Mouse (Mus musculus) frontal cortex, postnatal 36 days (tissue): ENCODE measurements around the gene Lix1l.

Source experiments
- DNase-seq, 2 experiments: peaks; one replicate each; pipeline ENCODE4 v3.0.0; 2022; ENCODE audit warnings: low spot score in 2 of 2

The Lix1l gene

GRCm38 (mm10) chr3:96565105-96565504, 35.8 kb upstream of the Lix1l start:
- DNase-seq, result no peak

GRCm38 (mm10) chr3:96566661-96567450, 34.1 kb upstream of the Lix1l start:
- no peak for DNase-seq

DNA sequence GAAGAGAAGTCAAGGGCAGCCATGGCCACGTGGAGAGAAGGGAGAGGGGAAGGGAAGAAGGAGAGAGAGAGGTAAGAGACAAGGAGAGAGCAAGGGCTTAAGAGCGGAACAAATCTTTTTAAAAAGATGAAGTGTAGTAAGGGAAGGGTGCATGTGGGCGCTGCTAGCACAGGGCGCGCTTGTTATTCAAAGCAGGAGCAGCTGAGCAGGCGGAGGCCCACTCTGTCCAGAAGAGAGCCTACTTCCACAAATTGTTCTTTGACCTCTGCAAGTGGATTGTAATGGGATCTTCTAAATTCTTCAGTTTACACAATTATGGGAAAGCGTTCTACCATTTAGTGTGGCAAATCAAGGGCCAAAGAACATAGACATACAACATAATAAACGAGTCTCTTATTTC, 32.3 kb upstream of the Lix1l start:
- no peak for DNase-seq

DNA sequence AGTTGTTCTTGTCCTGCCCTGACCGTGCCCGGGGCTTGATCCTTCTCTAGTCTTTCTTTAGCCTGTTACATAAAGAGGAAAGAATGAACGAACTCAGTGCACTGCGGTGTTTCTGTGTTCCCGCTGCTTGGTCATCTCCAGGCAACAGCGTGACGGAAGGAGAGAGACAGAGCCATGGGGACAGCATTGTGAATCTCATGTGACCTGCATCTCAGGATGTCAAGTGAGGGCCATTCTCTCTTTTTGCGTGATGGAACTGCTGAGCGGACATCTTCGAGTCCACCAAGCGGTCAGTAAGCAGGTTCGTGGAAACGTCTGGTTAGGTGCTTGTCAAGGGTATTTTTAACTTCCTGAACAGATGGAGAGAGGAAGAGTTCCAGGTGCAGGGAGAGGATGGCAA, 31.4 kb upstream of the Lix1l start:
- DNase-seq, result no peak

GRCm38 (mm10) chr3:96569966-96570605, 30.9 kb upstream of the Lix1l start:
- no peak for DNase-seq

DNA sequence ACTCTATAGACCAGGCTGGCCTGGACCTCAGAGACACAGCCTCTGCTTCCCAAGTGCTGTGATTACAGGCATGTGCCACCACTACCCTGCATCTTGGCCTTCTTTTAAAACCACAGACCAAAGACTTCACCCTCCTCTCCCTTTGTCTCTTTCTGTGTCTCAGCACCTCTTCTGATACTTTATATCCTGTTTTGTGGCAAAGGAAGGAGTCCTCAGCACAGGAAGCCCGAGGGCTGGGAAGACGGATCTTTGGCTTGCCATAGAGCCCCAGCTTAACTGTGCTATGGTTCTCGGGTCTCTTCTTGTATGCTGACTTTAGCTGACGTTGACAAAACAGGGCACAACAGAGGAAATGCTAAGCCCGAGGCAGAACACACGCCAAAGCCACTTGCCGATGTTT, 30.3 kb upstream of the Lix1l start:
- DNase-seq, result no peak

DNA sequence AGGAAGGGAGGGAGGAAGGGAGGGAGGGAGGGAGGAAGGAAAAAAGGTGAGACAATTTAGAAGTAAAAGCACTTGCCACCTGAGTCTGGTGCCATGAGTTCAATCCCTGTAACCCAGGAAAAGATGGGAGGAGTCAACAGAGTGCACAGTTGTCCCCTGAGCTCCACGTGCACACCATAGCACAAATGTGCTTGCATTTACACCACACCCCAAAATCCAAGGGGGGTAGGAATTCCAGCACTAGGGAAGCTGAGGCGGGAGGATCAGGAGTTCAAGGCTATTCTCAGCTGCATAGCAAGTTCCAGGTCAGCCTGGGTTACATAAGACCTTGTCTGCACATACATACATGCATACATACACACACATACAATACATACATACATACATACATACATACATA, 29.6 kb upstream of the Lix1l start:
- no peak for DNase-seq

- no peak for DNase-seq
Measured at GRCm38 (mm10) chr3:96571896-96572698, 28.9 kb upstream of the Lix1l start.

- DNase-seq, result no peak
Measured at GRCm38 (mm10) chr3:96573611-96574511, 27.1 kb upstream of the Lix1l start.

DNA sequence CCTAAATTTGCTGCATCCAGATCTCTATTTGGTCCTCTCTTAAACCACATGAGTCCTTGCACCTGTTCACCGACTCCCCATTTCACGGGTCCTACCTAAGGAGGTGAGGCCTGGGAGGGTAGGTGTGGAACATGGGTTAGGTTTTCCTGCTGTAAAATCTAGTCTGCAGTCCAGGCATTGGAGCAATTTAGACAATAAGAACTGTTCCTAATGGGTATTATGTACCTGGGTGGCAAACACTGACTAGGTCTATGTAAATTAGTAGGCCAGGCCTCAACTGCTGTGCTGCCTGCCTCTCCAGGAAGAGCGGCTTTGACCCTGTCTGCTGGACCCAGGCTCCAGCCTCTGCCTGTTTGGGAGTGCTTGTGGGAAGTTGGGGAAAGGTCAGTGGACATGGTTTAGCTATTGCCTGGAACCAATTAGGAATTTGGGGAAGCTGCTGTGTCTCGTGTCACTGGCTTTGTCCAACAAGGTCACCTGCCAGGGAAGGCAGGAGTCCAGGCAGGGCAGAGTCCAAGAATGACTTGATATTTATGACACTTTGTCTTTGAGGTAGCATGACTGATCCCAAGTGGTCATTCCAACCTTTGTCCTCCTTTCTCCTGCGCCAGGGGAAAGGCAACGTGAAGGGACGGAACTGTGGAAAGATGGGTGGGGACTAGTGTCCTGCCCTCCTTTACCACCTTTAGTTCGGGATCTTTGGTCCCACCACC, 25.5 kb upstream of the Lix1l start:
- no peak for DNase-seq

DNA sequence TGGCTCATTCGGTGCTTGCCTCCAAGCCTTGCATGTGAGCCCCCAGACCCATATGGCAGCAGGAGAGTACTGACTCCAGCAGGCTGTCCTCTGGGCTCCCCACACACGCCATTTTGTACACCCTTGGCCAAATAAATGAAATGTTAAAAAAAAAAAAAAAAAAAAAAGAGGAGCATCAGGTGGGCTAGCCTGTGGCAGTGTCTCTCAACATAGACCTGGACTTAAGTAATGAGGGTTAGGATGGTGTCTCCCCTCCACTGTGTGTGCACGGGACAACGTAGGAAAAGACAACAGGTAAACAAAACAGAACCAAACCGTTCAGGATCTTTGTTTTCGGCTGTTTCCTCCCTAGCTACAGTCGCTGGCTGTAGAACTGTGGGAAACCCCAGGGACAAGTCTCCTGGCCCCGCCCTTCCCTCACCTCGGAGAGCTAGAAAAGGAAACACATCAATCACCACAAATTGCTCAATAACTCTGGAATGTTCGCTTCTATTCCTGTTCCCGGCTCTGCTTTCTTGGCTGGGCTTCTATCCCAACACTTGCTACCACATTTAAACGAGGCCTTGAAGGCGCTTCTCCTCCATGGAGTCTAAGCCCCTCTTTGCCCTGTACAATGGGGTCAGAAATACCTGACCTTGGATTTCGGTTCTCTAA, 24.8 kb upstream of the Lix1l start:
- DNase-seq, result no peak

DNA sequence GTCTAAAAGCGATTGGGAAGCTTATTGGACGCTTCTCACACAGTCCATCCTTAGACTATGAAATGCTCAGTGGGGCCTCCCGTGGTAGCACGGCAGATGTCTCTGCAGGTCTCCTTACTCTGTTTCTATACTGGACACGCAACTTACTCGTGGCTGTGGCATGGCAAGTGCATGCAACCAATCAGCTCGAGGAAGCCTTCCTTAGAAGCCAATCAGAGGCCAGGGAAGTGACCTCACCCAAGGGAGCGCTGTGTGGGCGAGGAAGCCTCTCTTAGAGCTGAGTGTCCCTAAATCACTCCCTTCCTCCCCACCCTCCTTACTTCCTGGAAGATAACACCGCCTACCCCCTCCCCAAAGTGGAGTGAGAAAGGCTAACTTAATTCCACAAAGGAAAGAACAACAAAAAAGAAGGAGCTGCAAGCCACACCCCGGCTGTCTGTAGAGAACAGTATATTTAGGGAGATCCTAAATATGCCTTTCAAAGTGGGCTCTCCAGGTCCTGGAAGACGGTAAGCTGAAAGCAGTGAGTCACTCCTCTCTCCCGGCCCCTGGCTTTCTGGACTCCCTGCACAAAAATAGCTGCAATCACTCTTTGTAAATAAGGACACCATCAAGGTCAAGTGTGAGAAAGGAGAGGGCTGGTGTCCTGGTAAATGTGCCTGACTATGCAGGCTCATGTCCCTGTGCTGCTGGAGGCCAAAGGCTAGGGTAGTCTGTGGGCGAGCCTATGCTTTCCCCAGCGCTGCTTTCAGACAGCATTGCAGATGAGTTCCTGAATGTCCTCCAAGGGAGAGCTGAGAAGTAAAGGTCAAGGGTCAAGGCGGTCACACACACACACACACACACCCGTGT, 24.0 kb upstream of the Lix1l start, which contains the start of gene Gm16253:
Gene Gm16253 (plus strand): TSS at position 295 of the 852 bp plus-strand sequence.
- peak; percentile 88 to 96 for DNase-seq

DNA sequence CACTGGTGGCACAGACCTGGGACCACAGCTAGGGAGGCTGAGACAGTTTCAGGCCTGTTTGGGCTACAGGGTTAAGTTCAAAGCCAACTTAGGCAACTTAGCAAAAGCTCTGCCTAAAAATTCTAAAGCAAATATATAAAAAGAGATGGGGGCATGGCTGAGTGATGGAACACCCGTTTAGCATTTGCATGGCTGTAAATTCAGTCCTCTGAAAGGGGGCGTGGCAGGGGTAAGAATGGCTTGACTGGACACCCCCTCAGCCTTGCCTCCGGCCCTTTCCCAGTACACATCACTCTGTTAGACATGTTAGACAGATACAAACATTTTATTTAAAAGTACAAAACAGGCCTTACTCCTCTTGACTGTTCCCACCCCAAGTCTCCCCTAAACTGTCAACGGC, 23.4 kb upstream of the Lix1l start:
- DNase-seq, result no peak

- DNase-seq, result no peak
Measured at GRCm38 (mm10) chr3:96578561-96579238, 22.2 kb upstream of the Lix1l start.

DNA sequence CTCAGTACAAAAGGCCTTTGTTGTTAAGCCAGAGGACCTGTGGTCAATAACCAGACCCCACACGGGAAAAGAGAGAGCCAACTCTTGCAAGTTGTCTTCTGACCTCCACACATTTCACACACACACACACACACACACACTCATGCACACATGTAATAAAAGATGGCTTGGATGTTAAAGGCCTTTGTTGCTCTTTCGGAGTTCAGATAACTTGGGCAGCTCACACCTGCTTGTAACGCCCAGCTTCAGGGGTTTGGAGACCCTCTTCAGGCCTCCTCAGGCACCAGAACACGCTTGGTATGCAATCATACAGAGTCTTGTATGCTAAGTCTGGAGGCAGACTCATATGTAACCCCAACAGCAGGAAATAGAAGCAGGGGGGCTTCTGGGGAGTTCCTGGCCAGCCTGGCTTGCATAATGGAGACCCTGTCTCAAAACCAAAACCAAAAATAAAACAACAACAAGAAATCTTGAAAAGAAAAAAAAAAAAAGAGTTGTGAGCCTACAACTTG, 21.7 kb upstream of the Lix1l start:
- no peak for DNase-seq

DNA sequence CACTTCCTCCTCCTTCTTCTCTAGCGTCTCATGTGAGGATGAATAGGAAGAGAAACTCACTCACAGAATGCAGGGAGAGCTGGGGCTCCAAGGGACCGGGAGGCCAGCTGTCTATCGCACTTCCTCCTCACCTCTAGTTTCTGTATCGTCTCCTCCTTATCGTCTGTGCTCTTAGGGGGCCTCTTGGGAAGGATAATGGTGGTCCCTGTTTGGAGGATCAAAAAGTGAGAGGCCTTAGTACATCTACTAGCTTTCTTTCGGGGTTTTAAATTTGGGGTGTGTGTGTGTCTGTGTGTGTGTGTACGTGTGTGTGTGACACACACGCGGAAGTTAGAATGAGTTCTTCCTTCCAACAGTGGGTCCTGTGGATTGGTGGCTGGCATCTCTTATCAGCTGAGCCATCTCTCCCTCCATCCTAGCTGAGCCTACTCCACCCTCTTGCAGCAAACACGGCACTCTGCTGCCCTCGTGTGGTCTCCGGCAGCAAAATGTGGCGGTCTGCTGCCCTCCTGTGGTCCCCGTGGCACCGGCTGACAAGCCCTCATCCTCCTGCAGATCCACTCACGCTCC, 21.0 kb upstream of the Lix1l start:
- DNase-seq, result peak; percentile 92 to 94

DNA sequence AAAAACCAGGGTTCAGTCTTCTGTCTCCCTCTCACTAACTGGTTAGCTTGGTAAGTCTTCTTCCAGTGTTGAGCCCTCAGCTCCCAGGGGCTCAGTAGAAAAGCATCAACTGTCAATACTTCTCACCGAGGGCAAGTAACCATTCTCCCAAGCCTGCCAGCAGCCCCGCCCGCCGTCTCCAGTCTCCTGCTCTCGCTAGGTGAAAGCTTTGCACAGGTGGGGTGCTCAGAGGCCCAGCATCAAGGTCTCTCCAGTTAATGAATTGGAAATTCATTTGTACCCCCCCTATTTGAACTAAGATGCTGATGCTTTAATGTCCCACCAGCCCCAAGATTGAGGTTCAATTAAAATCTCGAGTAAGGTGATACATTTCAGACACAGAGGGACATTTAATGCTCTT, 19.8 kb upstream of the Lix1l start:
- no peak for DNase-seq
